Mouse (Mus musculus): ENCODE results near the gene Vamp2.
A peak's percentile ranks its signal among the peaks of the same experiment; 100 is the strongest.

Gene Vamp2

GRCm38 (mm10) chr11:69088103-69088855, at the start of gene Vamp2:
TSS of gene Vamp2 (plus strand) at chr11:69088490.
- H3K9me3 ChIP-seq (ENCODE audit: low read length) = no peaks in the 10 kb centered on the region
- no peaks in the 10 kb centered on the region for H3K27me3 ChIP-seq (ENCODE audit: insufficient read depth, low read length)
- peak within 1 kb of the TSS; percentile 99 for H3K4me3 ChIP-seq (replicated peaks; ENCODE audit: low read length)
- H3K4me1 ChIP-seq (replicated peaks; ENCODE audit: low read depth, low read length) = peaks cover 66% of the 10 kb centered on the region
- TF ChIP-seq POU5F1 (IDR thresholded peaks at IDR 0.05; ENCODE audit: borderline replicate concordance, low read length) = no peak
- no peak for TF ChIP-seq NANOG (IDR thresholded peaks at IDR 0.05; ENCODE audit: borderline replicate concordance, low read length)
- no peak for TF ChIP-seq CTCF (conservative IDR thresholded peaks at IDR 0.05; ENCODE audit: low read length)
- H3K36me3 ChIP-seq (ENCODE audit: insufficient read depth, low read length) = peaks cover 36% of the 10 kb centered on the region

- TF ChIP-seq POU5F1 (IDR thresholded peaks at IDR 0.05; ENCODE audit: borderline replicate concordance, low read length) (no peak), CTCF (conservative IDR thresholded peaks at IDR 0.05; ENCODE audit: low read length) (no peak), NANOG (IDR thresholded peaks at IDR 0.05; ENCODE audit: borderline replicate concordance, low read length) (no peak)
- H3K27me3 ChIP-seq (ENCODE audit: insufficient read depth, low read length) = no peaks in the 10 kb centered on the region
- H3K4me3 ChIP-seq (replicated peaks; ENCODE audit: low read length) = peak within 1 kb of the TSS; percentile 96
- H3K4me1 ChIP-seq (replicated peaks; ENCODE audit: low read depth, low read length) = peaks cover 41% of the 10 kb centered on the region
- no peaks in the 10 kb centered on the region for H3K9me3 ChIP-seq (ENCODE audit: low read length)
- peaks cover 36% of the 10 kb centered on the region for H3K36me3 ChIP-seq (ENCODE audit: insufficient read depth, low read length)
These were observed 42.5 kb upstream of the Vamp2 start, which contains the start of gene Aurkb for GRCm38 (mm10) chr11:69045531-69046394. TSS of gene Aurkb (plus strand) at chr11:69045647.

GRCm38 (mm10) chr11:69046395-69046774, 41.9 kb upstream of the Vamp2 start:
- H3K4me3 ChIP-seq (replicated peaks; ENCODE audit: low read length) = peak overlapping the region; percentile 96
- H3K9me3 ChIP-seq (ENCODE audit: low read length) = no peaks in the 10 kb centered on the region
- H3K36me3 ChIP-seq (ENCODE audit: insufficient read depth, low read length) = peaks cover 42% of the 10 kb centered on the region
- TF ChIP-seq NANOG (IDR thresholded peaks at IDR 0.05; ENCODE audit: borderline replicate concordance, low read length) = no peak
- TF ChIP-seq POU5F1 (IDR thresholded peaks at IDR 0.05; ENCODE audit: borderline replicate concordance, low read length) = no peak
- TF ChIP-seq CTCF (conservative IDR thresholded peaks at IDR 0.05; ENCODE audit: low read length) = no peak
- peaks cover 46% of the 10 kb centered on the region for H3K4me1 ChIP-seq (replicated peaks; ENCODE audit: low read depth, low read length)
- no peaks in the 10 kb centered on the region for H3K27me3 ChIP-seq (ENCODE audit: insufficient read depth, low read length)

- TF ChIP-seq CTCF (conservative IDR thresholded peaks at IDR 0.05; ENCODE audit: low read length) (no peak), NANOG (IDR thresholded peaks at IDR 0.05; ENCODE audit: borderline replicate concordance, low read length) (no peak), POU5F1 (IDR thresholded peaks at IDR 0.05; ENCODE audit: borderline replicate concordance, low read length) (no peak)
- peaks cover 47% of the 10 kb centered on the region for H3K4me1 ChIP-seq (replicated peaks; ENCODE audit: low read depth, low read length)
- peak overlapping the region; percentile 96 for H3K4me3 ChIP-seq (replicated peaks; ENCODE audit: low read length)
- no peaks in the 10 kb centered on the region for H3K27me3 ChIP-seq (ENCODE audit: insufficient read depth, low read length)
- peaks cover 48% of the 10 kb centered on the region for H3K36me3 ChIP-seq (ENCODE audit: insufficient read depth, low read length)
- no peaks in the 10 kb centered on the region for H3K9me3 ChIP-seq (ENCODE audit: low read length)
These were observed 40.7 kb upstream of the Vamp2 start for GRCm38 (mm10) chr11:69047592-69047991.

- no peak for TF ChIP-seq POU5F1 (IDR thresholded peaks at IDR 0.05; ENCODE audit: borderline replicate concordance, low read length)
- TF ChIP-seq CTCF (conservative IDR thresholded peaks at IDR 0.05; ENCODE audit: low read length) = no peak
- no peak for TF ChIP-seq NANOG (IDR thresholded peaks at IDR 0.05; ENCODE audit: borderline replicate concordance, low read length)
- Histone ChIP-seq H3K4me1 (replicated peaks; ENCODE audit: low read depth, low read length) (peaks cover 53% of the 10 kb centered on the region), H3K27me3 (ENCODE audit: insufficient read depth, low read length) (no peaks in the 10 kb centered on the region), H3K36me3 (ENCODE audit: insufficient read depth, low read length) (peaks cover 48% of the 10 kb centered on the region), H3K4me3 (replicated peaks; ENCODE audit: low read length) (peak overlapping the region; percentile 96), H3K9me3 (ENCODE audit: low read length) (no peaks in the 10 kb centered on the region)
These were observed 40.1 kb upstream of the Vamp2 start for GRCm38 (mm10) chr11:69048151-69048550.

GRCm38 (mm10) chr11:69050748-69051147, 37.5 kb upstream of the Vamp2 start:
- Histone ChIP-seq H3K4me1 (replicated peaks; ENCODE audit: low read depth, low read length) (peaks cover 68% of the 10 kb centered on the region), H3K27me3 (ENCODE audit: insufficient read depth, low read length) (no peaks in the 10 kb centered on the region), H3K4me3 (replicated peaks; ENCODE audit: low read length) (no peak overlapping the region), H3K36me3 (ENCODE audit: insufficient read depth, low read length) (peaks cover 48% of the 10 kb centered on the region), H3K9me3 (ENCODE audit: low read length) (no peaks in the 10 kb centered on the region)
- TF ChIP-seq CTCF (conservative IDR thresholded peaks at IDR 0.05; ENCODE audit: low read length) = no peak

DNA sequence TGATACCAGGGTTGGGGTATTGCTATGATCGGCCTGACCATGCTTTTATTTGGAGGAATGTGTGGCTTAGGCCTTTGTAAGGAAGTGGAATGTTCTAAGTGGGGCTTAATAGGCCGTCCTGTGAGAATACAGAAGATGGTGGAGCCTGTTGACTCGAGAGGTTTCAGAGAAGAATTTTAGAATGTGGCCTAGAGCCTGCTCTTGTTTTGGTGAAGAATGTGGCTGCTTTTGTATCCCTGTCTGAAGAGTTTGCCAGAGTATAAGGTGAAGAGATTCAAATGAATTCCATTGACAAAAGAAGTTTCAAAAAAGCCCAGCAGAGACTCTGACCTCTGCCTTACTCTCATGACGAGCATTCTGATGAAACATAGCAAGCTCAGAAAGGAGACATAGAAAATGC, 36.5 kb upstream of the Vamp2 start:
- Histone ChIP-seq H3K36me3 (ENCODE audit: insufficient read depth, low read length) (peaks cover 48% of the 10 kb centered on the region), H3K4me1 (replicated peaks; ENCODE audit: low read depth, low read length) (peaks cover 62% of the 10 kb centered on the region), H3K27me3 (ENCODE audit: insufficient read depth, low read length) (no peaks in the 10 kb centered on the region), H3K4me3 (replicated peaks; ENCODE audit: low read length) (no peak overlapping the region), H3K9me3 (ENCODE audit: low read length) (no peaks in the 10 kb centered on the region)
- no peak for TF ChIP-seq POU5F1 (IDR thresholded peaks at IDR 0.05; ENCODE audit: borderline replicate concordance, low read length)

- H3K27me3 ChIP-seq (ENCODE audit: insufficient read depth, low read length) = no peaks in the 10 kb centered on the region
- TF ChIP-seq NANOG (IDR thresholded peaks at IDR 0.05; ENCODE audit: borderline replicate concordance, low read length) = no peak
- TF ChIP-seq CTCF (conservative IDR thresholded peaks at IDR 0.05; ENCODE audit: low read length) = no peak
- no peak for TF ChIP-seq POU5F1 (IDR thresholded peaks at IDR 0.05; ENCODE audit: borderline replicate concordance, low read length)
- H3K4me3 ChIP-seq (replicated peaks; ENCODE audit: low read length) = no peak overlapping the region
- H3K36me3 ChIP-seq (ENCODE audit: insufficient read depth, low read length) = peaks cover 41% of the 10 kb centered on the region
- H3K9me3 ChIP-seq (ENCODE audit: low read length) = no peaks in the 10 kb centered on the region
- peaks cover 55% of the 10 kb centered on the region for H3K4me1 ChIP-seq (replicated peaks; ENCODE audit: low read depth, low read length)
These were observed 35.4 kb upstream of the Vamp2 start for GRCm38 (mm10) chr11:69052824-69053421.
